Mouse (Mus musculus) layer of hippocampus, postnatal 10 days (tissue): ENCODE results near the gene Lgr5. TPM values are rescaled to one million over a fixed set of nuclear protein-coding genes. Genes with fewer than 3 reads are reported as not detected.

Experiments used
- DNase-seq, 2 experiments: peaks; one replicate each; pipeline ENCODE4 v3.0.0; 2021; ENCODE audit warnings: low spot score in 2 of 2
- total RNA-seq, 2 experiments: library from RNA; stranded (reverse); gene quantifications; 2 replicates each; pipeline ENCODE4 v1.2.3; 2021

Lgr5 gene
- total RNA-seq, 2 experiments from 2014 or later: 2.2 to 2.6 TPM

DNA sequence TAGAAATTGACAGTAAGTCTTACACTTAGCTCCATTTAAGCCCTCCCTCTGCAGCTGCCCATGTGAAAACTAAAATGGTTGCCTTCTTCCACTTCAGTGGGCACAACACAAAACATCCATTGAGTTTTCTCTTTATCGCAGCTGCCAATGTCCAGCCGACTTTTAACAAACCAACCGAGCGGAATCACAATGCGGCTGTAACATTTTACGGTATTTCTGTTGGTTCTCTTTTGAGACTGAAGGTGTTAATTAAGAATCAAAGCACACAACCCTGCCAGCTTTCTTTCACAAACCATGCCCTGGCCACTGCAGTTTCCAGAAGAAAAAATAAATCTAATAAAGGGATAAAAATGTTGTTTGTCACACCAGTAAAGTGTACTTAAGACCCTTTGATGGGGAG is 16.3 kb downstream of the Lgr5 start:
- no peak for DNase-seq

DNA sequence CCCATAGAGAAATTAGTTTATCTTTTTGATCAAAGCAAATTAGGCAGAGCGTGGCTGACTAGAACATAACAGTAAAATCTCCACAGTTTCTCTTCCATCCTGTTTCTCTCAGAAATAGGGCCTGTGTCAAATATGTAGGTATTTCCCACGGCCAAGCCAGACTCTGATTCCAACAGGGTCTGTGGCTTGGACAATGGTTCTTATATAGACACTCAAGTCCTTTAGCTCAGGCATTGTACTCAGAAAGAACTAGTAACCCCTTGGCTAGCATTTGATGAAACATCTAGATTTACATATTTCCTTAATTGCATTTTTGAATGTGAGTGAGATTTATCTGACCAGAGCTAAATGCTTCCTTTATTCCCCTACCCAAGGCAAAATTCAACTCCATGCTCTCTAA is 17.0 kb downstream of the Lgr5 start:
- no peak for DNase-seq

GRCm38 (mm10) chr10:115569712-115570491 is 17.7 kb downstream of the Lgr5 start, which contains the start of gene A930009A15Rik:
Gene A930009A15Rik (plus strand): TSS chr10:115569986.
- DNase-seq: no peak

DNA sequence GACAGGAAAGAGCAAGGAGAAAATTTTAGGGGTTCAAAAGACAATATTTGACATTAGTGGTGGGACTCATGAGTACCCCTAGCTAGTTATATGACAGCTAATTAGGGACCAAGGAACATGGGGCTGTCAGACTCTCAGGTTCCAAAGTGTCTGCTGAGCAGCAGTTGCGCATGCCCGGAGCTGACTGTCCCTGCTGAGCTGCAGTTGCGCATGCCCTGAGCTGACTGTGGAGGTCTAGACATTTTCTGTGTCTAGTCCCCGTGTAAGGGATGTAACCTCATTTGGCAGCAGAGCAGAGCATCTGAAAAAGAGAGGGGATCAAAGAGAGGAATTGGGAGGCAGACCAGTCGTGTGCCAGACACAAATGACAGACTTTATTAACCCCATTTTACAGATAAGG is 23.6 kb downstream of the Lgr5 start:
- DNase-seq: no peak

GRCm38 (mm10) chr10:115562911-115563686 is 24.5 kb downstream of the Lgr5 start:
- DNase-seq: no peak

- DNase-seq: no peak
Measured at GRCm38 (mm10) chr10:115561136-115561880, 26.3 kb downstream of the Lgr5 start.

- no peak for DNase-seq
Measured at GRCm38 (mm10) chr10:115556738-115557242, 30.8 kb downstream of the Lgr5 start.

GRCm38 (mm10) chr10:115555191-115555765 is 32.3 kb downstream of the Lgr5 start:
- no peak for DNase-seq

- DNase-seq: no peak
Measured at GRCm38 (mm10) chr10:115553352-115554113, 34.0 kb downstream of the Lgr5 start.

DNA sequence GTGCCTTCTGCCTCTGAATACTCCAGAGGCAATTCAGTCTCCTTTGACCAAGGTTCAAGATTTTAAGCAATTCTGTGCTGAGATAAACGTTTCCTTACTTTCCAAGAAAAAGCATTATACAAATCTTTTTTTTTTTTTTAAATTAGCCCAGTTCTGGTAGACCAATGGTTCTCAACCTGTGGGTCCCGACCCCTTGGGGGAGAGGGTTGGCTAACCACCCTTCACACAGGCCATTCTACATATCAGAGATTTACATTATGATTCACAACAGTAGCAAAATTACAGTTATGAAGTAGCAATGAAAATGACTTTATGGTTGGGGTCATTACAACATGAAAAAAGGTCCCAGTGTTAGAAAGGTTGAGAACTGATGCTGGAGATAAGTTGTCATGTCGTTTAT is 36.5 kb downstream of the Lgr5 start:
- DNase-seq: no peak

DNA sequence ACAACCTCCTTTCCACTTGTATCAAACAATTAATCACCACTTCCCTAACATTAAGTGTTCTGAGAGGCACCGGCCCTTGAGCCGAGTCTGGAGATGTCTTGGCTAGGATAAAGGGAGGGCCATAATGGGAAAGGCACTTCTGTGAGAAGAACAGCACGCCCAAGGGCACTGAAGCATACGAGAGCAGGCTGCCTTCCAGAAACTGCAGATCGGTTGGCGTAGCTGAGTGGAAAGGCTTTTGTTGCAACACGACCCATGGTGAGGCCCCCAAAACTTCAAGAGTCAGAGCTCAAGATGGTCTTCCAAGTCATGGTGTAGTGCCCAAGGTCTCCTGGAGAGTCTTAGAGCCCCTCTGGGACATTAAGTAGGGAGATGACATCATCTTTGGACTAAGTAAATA is 37.3 kb downstream of the Lgr5 start:
- DNase-seq: no peak

- no peak for DNase-seq
Measured at GRCm38 (mm10) chr10:115542917-115543316, 44.7 kb downstream of the Lgr5 start.

DNA sequence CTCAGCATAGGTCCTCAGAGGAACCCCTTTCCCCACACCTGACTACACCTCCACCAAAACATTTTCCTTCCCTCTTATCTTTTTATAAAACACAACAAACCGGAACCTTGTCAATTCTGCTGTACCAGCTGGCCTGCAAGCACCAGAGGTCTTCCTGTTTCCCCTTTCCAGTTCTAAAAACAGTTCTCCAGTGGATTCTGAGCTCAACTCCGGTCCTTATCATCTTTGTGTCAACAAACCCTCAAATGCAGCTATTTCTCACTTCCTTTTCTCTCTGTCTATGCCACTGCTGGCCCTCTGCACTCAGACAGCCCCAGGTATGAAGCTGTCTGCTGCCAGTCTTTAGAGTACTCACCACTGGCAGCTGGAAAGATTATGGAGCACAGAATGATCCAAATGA is 56.8 kb downstream of the Lgr5 start:
- DNase-seq: no peak

GRCm38 (mm10) chr10:115529768-115530167 is 57.8 kb downstream of the Lgr5 start:
- no peak for DNase-seq

DNA sequence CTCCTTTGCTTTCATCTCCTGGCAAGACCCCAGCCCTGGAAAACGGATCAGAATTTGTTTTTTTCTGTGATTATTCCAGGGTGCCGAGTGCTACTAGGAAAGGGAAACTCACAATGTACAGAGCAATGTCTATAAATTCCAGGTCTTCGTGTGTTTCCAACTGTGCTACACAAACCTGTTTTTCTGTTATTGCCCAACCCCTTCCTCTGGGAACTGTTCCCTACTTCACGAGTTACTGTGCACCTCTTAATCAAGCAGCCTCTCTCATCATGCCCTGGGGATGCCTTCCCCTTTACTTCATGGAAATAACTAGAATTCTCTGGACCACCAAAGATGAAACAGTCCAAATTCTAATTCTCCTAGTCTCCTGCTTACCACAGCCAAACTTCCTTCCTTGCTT is 58.7 kb downstream of the Lgr5 start:
- no peak for DNase-seq

DNA sequence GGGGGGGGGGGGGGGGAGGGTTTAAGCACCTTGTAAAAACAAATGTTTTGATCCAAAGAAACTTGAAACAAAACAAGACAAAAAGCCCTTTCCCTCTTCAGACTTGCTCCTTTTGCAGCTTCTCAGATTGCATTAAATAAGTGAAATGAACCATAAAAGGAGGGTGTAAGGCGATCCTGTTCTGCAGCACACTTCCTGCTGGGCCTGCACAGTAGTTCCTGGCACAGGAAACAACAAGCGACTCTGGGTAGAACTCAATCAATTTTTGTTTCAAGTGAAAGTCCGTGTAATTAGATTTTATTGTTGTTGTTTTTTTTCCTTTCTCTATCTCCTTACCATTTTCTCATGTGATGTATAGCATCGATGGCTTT is 66.5 kb downstream of the Lgr5 start:
- DNase-seq: no peak

DNA sequence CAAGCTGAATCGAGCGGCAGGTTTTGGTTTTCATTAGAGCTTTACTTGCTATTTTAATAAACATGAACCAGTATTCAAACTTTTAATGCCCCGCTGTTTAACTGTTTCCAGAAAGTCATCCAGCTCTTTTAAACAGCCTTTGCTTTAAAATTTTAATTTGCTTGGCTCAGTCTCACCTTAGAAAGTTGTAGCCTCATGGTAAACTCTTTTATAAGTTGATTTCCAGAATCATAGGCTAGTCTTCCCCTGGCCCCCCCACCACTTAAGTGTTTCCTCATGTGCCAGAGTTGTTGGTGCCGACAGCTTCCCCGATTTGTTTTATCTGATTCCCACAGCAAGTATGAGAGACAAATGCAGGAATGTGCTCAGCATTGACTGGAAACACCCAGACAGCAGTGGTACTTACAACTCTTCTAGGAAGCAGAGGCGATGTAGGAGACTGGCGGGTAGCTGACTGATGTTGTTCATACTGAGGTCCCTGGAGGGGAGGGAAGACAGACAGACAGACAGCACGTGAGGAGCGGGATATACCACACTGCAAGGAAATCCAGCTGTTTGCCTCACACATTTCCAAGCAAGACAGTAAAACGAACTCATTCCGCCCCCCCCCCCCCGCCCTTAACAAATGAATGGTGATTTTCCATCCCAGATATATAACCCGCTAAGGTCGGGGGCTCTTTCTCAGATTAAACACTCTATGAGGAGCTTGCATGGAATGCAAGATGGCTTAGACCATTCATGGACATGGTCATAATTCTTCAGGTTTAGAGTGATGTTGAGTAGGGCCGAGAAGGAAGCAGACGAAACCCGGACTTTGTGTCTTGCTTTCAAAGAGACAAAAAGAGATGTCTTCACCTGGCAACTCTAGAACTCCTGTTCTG is 67.1 kb downstream of the Lgr5 start:
- no peak for DNase-seq

DNA sequence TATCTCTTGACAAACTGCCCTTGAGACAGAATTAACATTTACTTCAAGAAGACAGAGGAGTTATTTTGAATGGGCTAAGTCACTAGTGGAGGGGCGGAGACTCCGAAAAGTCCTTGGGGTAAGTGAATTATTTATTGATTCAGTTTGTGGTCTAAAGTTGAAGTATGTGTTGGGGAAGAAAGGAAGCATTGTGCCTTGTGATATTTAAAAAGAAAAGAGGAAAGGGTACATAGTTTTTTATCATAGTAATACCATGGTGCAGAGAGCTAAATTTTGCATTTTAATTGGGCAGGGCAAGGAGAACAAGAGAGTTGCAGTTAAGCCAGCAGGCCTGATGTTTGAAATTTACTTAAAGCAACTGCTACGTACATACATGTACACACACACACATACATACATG is 68.7 kb downstream of the Lgr5 start:
- no peak for DNase-seq

DNA sequence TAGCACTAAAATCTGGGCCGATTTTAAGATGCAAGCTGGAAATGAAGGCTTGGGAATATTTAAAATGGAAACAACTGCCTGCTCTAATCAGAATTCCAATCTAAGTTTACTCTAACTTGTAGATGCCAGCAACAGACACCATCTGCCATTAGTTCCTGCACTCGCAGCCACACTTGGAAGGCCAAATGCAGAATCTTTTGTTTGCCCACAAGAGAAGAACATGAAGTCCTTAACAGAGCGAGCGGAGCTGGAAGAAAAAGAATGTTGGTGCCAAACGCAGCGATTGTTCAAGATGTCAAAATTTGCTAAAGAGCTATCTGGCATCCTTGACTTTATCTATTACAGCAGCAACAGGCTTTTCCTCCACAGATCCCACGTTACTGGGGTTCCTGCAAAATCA is 72.1 kb downstream of the Lgr5 start:
- DNase-seq: peak in 1 of 2 experiments; percentile 25

- no peak for DNase-seq
Measured at GRCm38 (mm10) chr10:115510959-115511358, 76.6 kb downstream of the Lgr5 start.
